Mouse (Mus musculus) thymus, postnatal 14 days (tissue): ENCODE results near the gene Satb1.

Experiments
- DNase-seq: peaks from one replicate; pipeline ENCODE4 v3.0.0; 2021

Gene Satb1

GRCm38 (mm10) chr17:51832900-51833577 lies at the start of gene Satb1:
Satb1 (minus strand) TSS chr17:51833290.
- DNase-seq = peak; percentile 97

GRCm38 (mm10) chr17:51882566-51882965 lies 49.5 kb upstream of the Satb1 start:
- peak; percentile 69 for DNase-seq

DNA sequence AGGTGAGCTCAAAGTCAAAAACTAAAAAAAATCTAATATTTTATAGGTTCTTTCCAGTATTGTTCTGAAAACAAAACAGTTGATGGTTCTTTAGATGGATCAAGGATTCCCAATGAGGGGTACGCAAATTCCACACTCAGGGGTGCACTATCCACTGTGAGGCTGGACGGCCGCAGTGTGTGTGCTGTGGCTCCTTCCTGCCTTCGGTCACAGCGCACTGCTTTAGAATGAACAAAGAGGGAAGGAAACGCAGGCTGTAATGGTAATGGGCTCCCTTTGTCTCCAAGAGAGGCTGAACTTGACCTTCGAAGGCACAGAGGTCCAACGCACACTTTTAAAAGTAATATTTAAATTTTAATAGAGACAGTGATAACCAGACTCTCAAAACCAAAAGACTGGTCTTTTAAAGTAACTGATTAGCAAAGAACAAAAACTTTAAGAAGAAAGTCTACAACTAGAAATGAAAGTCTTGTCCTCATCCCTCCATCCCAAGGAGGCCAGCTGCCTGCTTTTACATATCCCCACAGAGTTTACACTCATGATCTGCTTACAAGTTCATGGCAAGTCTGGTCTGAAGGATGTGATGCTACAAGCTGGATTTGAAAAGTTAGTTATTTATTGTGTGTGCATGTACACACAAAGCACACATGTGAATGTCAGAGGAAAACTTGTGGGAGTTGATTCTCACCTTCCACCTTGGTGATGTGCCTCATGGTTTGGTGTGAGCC lies 48.0 kb upstream of the Satb1 start:
- DNase-seq = no peak

- peak; percentile 47 for DNase-seq
Observed at GRCm38 (mm10) chr17:51880221-51880620, 47.1 kb upstream of the Satb1 start.

GRCm38 (mm10) chr17:51879736-51880135 lies 46.6 kb upstream of the Satb1 start:
- DNase-seq = no peak

GRCm38 (mm10) chr17:51879171-51879570 lies 46.1 kb upstream of the Satb1 start:
- DNase-seq = peak; percentile 80

DNA sequence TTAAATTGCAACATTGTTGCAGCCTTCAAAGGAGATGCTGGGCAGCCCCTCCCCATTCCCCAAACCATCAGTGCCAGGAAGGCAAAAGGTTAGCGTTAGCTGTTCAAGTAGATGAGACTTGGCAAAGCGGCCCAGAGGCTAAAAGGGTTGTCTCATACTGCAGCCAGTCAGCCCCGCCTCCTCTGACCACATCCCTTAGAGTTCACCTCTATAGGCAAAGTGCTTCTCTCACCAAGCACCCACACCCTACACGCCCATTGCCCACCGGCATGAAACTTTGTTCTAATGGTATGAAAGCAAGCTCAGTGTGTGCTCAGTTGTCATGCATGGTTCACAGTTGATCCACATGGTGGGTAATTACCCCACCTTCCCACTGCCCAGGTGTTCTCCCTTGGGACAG lies 43.4 kb upstream of the Satb1 start:
- DNase-seq = peak; percentile 73

- no peak for DNase-seq
Observed at GRCm38 (mm10) chr17:51857616-51858015, 24.5 kb upstream of the Satb1 start.

- DNase-seq = no peak
Observed at GRCm38 (mm10) chr17:51856332-51856731, 23.2 kb upstream of the Satb1 start.

GRCm38 (mm10) chr17:51855261-51855660 lies 22.2 kb upstream of the Satb1 start:
- DNase-seq = no peak

- no peak for DNase-seq
Observed at GRCm38 (mm10) chr17:51853952-51854351, 20.9 kb upstream of the Satb1 start.

GRCm38 (mm10) chr17:51840596-51840995 lies 7.5 kb upstream of the Satb1 start:
- DNase-seq = no peak

DNA sequence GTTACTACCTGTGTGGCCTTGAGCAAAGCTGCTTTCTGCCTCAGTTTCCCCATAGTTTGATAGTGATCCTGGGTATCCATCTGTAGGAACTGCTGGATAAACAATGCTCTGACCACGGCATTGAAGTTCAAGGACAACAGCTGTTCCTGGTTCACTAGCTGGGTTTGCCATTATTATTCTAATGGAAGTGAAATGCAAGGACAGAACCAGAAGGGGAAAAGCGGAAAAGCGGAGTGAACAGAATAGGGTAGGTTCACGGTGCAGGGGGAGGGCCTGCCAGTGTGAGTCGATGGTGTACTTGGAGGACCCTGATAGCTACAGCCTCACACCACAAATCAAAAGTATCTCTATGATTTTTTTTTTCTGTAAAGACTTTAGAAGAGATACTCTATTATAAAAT lies 6.4 kb upstream of the Satb1 start:
- no peak for DNase-seq

- DNase-seq = no peak
Observed at GRCm38 (mm10) chr17:51836901-51837300, 3.8 kb upstream of the Satb1 start.

DNA sequence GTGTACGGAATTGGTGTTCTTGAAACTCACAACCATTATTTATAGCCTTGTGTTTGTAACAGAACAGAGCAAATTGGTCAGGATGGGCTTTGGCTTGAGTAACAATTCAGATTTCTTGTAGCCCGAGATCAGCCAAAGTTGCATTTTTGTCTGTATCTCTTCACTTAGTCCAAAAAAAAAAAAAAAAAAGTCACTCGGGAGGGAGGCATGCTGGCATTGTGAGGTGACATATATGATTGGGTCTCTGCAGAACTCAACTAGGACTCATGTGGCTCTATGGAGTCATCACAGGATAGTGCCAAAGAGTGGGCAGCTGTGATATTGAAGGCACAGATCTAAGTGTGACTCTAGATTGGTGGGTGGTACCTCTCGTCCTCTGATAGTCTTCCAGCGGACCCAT lies 3.2 kb upstream of the Satb1 start:
- no peak for DNase-seq

DNA sequence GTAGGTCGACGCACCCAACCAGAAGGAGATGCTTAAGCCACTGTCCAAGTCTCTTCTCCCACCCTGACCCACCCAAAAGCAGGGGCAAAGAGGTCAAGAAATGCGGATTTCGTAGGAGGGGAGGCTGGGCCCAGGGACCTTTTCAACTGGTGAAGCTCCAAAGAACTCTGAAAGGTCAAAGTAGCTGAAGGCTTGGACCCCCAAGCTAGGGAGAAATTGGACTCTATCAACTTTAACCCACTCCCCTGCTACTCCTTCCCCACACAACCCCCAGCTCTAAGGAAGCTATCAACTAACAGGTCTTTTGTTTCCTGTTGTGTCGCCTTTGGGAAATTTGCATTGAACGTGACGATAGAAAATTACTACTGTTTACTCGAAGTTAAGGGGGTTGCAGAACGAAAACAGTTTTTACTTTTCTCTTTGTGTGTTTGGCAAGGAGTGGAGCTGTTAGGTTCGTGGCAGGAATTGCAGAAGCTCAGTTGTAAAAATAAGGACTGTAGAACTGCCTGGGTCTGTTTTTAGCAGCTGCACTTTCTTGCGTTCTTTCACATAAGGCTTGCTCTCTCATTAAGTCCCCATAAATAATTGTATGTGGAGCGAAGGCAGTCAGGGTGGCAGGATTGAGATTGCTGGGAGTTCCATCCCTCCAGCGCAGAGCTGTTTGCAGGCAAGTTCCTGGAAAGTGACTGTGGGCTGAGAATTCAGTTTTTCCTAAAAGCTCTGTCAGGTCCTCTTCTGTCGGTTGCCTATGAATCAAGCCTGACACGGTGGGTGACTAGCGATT lies 680 bp upstream of the Satb1 start:
- peak; percentile 57 for DNase-seq

DNA sequence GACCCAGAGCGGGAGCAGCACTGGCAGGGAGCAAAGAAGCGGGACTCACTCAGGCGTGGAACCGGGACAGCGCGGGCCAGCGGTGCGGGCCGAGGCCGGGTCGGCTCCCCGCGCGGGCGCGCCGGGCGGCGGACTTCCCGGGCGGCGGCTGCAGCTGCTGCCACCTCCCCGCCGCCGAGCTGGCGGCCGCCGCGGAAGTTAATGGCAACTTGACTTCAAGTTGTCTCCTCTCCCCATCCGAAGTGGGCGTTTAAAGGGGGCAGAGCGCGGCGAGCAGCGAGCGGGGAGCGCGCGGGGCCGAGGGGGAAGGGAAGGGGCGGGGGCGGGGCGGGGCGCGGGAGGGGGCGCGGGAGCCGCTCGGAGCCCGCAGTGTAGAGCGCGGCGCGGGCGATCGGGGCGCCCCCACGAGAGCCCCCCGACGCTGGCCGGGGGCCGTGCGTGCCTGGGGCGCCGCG lies 642 bp downstream of the Satb1 start:
- peak; percentile 93 for DNase-seq

GRCm38 (mm10) chr17:51831702-51832420 lies 1.2 kb downstream of the Satb1 start:
- DNase-seq = peak; percentile 76

- DNase-seq = peak; percentile 51
Observed at GRCm38 (mm10) chr17:51831121-51831701, 1.9 kb downstream of the Satb1 start.

- DNase-seq = no peak
Observed at GRCm38 (mm10) chr17:51829436-51829835, 3.7 kb downstream of the Satb1 start.

DNA sequence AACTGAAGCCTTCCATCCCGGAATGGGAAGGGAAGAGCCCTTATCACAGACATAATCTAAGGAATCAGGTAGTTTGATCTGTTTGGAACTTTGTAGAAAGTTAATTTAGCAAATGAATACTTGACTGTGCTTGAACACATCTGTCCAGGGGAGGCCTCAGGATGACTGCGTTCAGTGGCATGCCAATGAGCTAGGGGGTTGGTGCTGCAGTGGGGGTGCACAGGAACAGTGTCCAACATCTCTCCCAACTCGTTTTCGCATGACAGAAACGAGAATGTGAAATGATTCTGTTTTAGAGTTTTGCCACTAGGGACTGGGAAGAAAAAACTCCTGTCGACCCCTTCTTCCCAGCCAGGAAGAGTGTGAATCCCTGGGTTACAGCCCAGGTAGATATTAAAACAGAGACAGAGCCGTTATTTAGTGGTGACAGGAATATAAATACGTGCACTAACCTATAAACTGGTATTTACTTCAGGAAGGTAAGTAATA lies 5.1 kb downstream of the Satb1 start:
- DNase-seq = peak; percentile 63

DNA sequence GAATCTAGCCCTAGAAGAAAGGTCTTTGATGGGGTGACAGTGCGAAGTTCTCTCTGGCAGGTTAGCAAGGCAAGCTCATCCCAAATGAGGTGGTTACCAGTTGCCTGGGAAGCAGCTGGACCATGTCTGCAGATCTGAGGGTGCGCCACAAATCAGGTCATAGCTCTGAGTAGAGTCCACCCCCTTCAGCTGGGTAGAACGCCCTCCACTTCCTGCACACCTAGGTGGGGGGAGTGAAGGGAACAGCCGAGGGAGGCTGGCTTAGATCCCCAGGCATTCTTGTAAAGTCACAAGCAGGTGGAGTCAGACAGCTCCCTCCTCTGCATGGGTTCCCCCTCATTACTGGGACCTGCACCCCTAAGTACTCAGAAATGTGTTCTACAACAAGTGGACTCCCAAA lies 6.6 kb downstream of the Satb1 start:
- peak; percentile 85 for DNase-seq
